Mouse (Mus musculus) MEL (cell line): Measurements from ENCODE around the gene Cxcl3. TPM values are rescaled to one million over a fixed set of nuclear protein-coding genes. Genes with fewer than 3 reads are reported as not detected.

Source experiments
- DNase-seq: peaks from one replicate; pipeline ENCODE4 v3.0.0; 2011; ENCODE audit warnings: low read depth, low spot score
- H3K27ac ChIP-seq: 2 replicates; pipeline ENCODE4 v1.5.1; 2012; ENCODE audit warnings: low read depth, mild to moderate bottlenecking, control low read depth, low read length, moderate library complexity; ENCODE audit not compliant: control insufficient read depth
- H3K27me3 ChIP-seq, 2 experiments: fragments of 150-350 bp in 1 of 2; sonication (generic) in 1 of 2; 2 replicates each; pipeline ENCODE4 v1.6.1; 2012; ENCODE audit warnings: low read length in 2 of 2, mild to moderate bottlenecking in 2 of 2, improper control_type of control experiment in 1 of 2, moderate library complexity in 1 of 2; ENCODE audit not compliant: insufficient read depth in 2 of 2, control insufficient read depth in 1 of 2
- H3K36me3 ChIP-seq, 2 experiments: 2 replicates each; pipeline ENCODE4 v1.6.1; 2012 to 2014; ENCODE audit warnings: low read length in 2 of 2, improper control_type of control experiment in 1 of 2, inconsistent platforms in 1 of 2, mild to moderate bottlenecking in 1 of 2; ENCODE audit not compliant: insufficient read depth in 2 of 2, control insufficient read depth in 1 of 2
- H3K4me1 ChIP-seq, 2 experiments: fragments of 150-350 bp in 1 of 2; sonication (generic) in 1 of 2; 2 replicates each; pipeline ENCODE4 v1.6.1; 2012; ENCODE audit warnings: low read length in 2 of 2, improper control_type of control experiment in 1 of 2, mild to moderate bottlenecking in 1 of 2; ENCODE audit not compliant: insufficient read depth in 2 of 2, control insufficient read depth in 1 of 2
- H3K4me3 ChIP-seq, 2 experiments: fragments of 150-350 bp in 1 of 2; sonication (generic) in 1 of 2; 2 replicates each; pipeline ENCODE4 v1.5.1; 2012; ENCODE audit warnings: low read depth in 2 of 2, low read length in 2 of 2, mild to moderate bottlenecking in 2 of 2, moderate library complexity in 2 of 2, control low read depth in 1 of 2, improper control_type of control experiment in 1 of 2; ENCODE audit not compliant: control insufficient read depth in 1 of 2, insufficient read depth in 1 of 2
- H3K79me2 ChIP-seq: 2 replicates; pipeline ENCODE4 v1.6.1; 2012; ENCODE audit warnings: mild to moderate bottlenecking, low read length, moderate library complexity; ENCODE audit not compliant: control insufficient read depth, poor library complexity, insufficient read depth
- H3K9ac ChIP-seq: 2 replicates; pipeline ENCODE4 v1.6.1; 2012; ENCODE audit warnings: low read depth, mild to moderate bottlenecking, control low read depth, low read length, moderate library complexity; ENCODE audit not compliant: control insufficient read depth, poor library complexity, severe bottlenecking
- H3K9me3 ChIP-seq: fragments of 150-350 bp; sonication (generic); replicated peaks from 2 replicates; pipeline ENCODE4 v1.6.1; 2012; ENCODE audit warnings: mild to moderate bottlenecking, low read length, improper control_type of control experiment, moderate library complexity; ENCODE audit not compliant: insufficient read depth
- CHD2 ChIP-seq: IDR thresholded peaks from 2 replicates; pipeline ENCODE4 v1.6.1; 2011; ENCODE audit warnings: low read length, improper control_type of control experiment
- EP300 ChIP-seq, 2 experiments: IDR thresholded peaks; 2 replicates each; pipeline ENCODE4 v1.6.1; 2011; ENCODE audit warnings: improper control_type of control experiment in 2 of 2, low read length in 2 of 2, low read depth in 1 of 2, mild to moderate bottlenecking in 1 of 2
- HCFC1 ChIP-seq: IDR thresholded peaks from 2 replicates; pipeline ENCODE4 v1.6.1; 2012; ENCODE audit warnings: low read depth, mild to moderate bottlenecking, inconsistent platforms, low read length, improper control_type of control experiment, moderate library complexity
- JUND ChIP-seq: IDR thresholded peaks from 2 replicates; pipeline ENCODE4 v1.6.1; 2011; ENCODE audit warnings: low read depth, mild to moderate bottlenecking, improper control_type of control experiment, low read length
- KAT2A ChIP-seq: conservative IDR thresholded peaks from 2 replicates; pipeline ENCODE4 v1.6.1; 2012; ENCODE audit warnings: low read depth, low read length, improper control_type of control experiment, inconsistent platforms
- MEF2A ChIP-seq: IDR thresholded peaks from 2 replicates; pipeline ENCODE4 v1.6.1; 2014; ENCODE audit warnings: low read depth, mild to moderate bottlenecking, inconsistent platforms, low read length, improper control_type of control experiment; ENCODE audit not compliant: poor library complexity, insufficient replicate concordance, severe bottlenecking; ENCODE audit errors: extremely low read depth
- NELFE ChIP-seq: IDR thresholded peaks from 2 replicates; pipeline ENCODE4 v1.6.1; 2011; ENCODE audit warnings: low read depth, low read length, improper control_type of control experiment
- POLR2A ChIP-seq, 2 experiments: IDR thresholded peaks; 2 replicates each; pipeline ENCODE4 v1.6.1; 2011 to 2012; ENCODE audit warnings: low read length in 2 of 2, mild to moderate bottlenecking in 2 of 2, control low read depth in 1 of 2, improper control_type of control experiment in 1 of 2, low read depth in 1 of 2, moderate library complexity in 1 of 2; ENCODE audit not compliant: control insufficient read depth in 1 of 2, insufficient read depth in 1 of 2, poor library complexity in 1 of 2
- POLR2AphosphoS2 ChIP-seq: IDR thresholded peaks from 2 replicates; pipeline ENCODE4 v1.6.1; 2011; ENCODE audit warnings: low read length, improper control_type of control experiment
- RCOR1 ChIP-seq: IDR thresholded peaks from 2 replicates; pipeline ENCODE4 v1.6.1; 2012; ENCODE audit warnings: low read depth, mild to moderate bottlenecking, inconsistent platforms, low read length, improper control_type of control experiment
- SIN3A ChIP-seq: IDR thresholded peaks from 2 replicates; pipeline ENCODE4 v1.6.1; 2012; ENCODE audit warnings: low read length, improper control_type of control experiment, inconsistent platforms
- TBP ChIP-seq: IDR thresholded peaks from 2 replicates; pipeline ENCODE4 v1.8.0; 2011; ENCODE audit warnings: low read depth, low read length, improper control_type of control experiment
- TCF12 ChIP-seq: IDR thresholded peaks from 2 replicates; pipeline ENCODE4 v1.6.1; 2014; ENCODE audit warnings: low read depth, mild to moderate bottlenecking, inconsistent platforms, low read length, improper control_type of control experiment, moderate library complexity
- UBTF ChIP-seq: IDR thresholded peaks from 2 replicates; pipeline ENCODE4 v1.6.1; 2012; ENCODE audit warnings: low read depth, mild to moderate bottlenecking, inconsistent platforms, low read length, improper control_type of control experiment, moderate library complexity, borderline replicate concordance; ENCODE audit not compliant: insufficient read depth
- ZKSCAN1 ChIP-seq: IDR thresholded peaks from 2 replicates; pipeline ENCODE4 v1.6.1; 2012; ENCODE audit warnings: low read depth, mild to moderate bottlenecking, inconsistent platforms, low read length, improper control_type of control experiment, moderate library complexity
- ZMIZ1 ChIP-seq: IDR thresholded peaks from 2 replicates; pipeline ENCODE4 v1.6.1; 2012; ENCODE audit warnings: low read depth, mild to moderate bottlenecking, inconsistent platforms, low read length, improper control_type of control experiment, moderate library complexity
- polyA plus RNA-seq, 2 experiments: library from polyadenylated mRNA; stranded (reverse) in 1 of 2; unstranded in 1 of 2; fragments of >175 nt in 1 of 2; fragments of >200 nt in 1 of 2; gene quantifications; 2 replicates each; pipeline versions ENCODE4 v1.2.1 to v1.2.4; 2012; ENCODE audit warnings: low replicate concordance in 2 of 2, low read depth in 1 of 2; ENCODE audit not compliant: insufficient read length in 2 of 2, insufficient read depth in 1 of 2, missing spikeins in 1 of 2
- total RNA-seq: library from RNA; depleted of rRNA; stranded (reverse); fragments of 300-350 nt; gene quantifications from 2 replicates; pipeline ENCODE4 v1.2.3, GENCODE M21; 2012

The Cxcl3 gene
- total and polyA plus RNA-seq, 3 experiments: not detected

DNA sequence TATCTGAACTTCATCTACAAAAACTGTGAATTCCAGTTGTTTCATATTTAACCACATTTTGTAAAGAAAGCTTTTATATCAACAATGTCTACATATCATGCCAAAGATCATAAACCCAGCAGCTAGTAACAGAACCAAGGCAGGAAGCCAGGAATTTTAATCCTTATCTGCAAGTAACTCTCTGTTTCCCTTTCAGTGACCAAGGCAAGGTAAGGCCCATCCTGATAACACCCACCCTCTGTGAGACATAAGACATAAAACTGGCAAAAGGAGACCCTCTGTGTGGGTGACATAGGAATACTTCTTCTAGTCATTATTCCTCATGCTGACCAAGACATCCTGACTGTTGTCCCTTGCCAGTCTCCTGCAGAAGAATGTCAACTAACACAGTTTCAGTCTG lies 18.7 kb downstream of the Cxcl3 start:
- no peak overlapping the region for H3K27ac ChIP-seq
- TF ChIP-seq SIN3A (no peak), ZMIZ1 (no peak), UBTF (no peak), JUND (no peak), TCF12 (peak; percentile 44; the same call in 1 of the 2 replicates)
- TF ChIP-seq, all 39 proteins: peak for 1
- no peak for DNase-seq
- no peak overlapping the region for H3K4me3 ChIP-seq
- no peaks in the 10 kb centered on the region for H3K79me2 ChIP-seq
- H3K4me1 ChIP-seq: no peaks in the 10 kb centered on the region
- H3K9me3 ChIP-seq: no peaks in the 10 kb centered on the region
- H3K27me3 ChIP-seq: peaks cover 2% of the 10 kb centered on the region in 2 experiments
- H3K36me3 ChIP-seq: no peaks in the 10 kb centered on the region; a peak in 1 of 4 replicates
- no peak overlapping the region for H3K9ac ChIP-seq

DNA sequence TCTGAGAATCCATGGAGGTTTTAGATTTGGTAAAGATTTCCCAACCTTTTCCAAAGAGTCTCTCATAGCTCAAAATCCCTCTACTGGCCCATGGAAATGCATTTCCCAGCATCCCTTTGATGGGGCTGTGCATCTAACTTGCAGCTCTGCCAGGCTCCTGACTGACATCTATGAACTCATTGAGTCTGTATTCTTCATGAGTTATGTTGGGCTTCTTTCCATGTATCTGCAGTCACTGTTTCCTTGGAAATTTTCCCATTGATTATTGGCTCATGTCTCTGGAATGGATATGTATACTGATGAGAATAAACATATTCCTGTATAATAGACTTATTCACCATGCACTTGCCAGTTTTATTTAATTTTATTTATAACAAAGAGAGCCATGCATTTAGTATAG lies 20.1 kb downstream of the Cxcl3 start:
- peaks cover 2% of the 10 kb centered on the region in 2 experiments; a peak in 3 of 4 replicates for H3K27me3 ChIP-seq
- no peak overlapping the region for H3K4me3 ChIP-seq
- H3K36me3 ChIP-seq: no peaks in the 10 kb centered on the region; a peak in 1 of 4 replicates
- no peaks in the 10 kb centered on the region for H3K79me2 ChIP-seq
- TF ChIP-seq CHD2: no peak
- TF ChIP-seq POLR2A (IDR thresholded peaks at IDR 0.05; ENCODE audit: control insufficient read depth in 1 of 2, insufficient read depth in 1 of 2, low read depth in 1 of 2, low read length in 2 of 2, poor library complexity in 1 of 2): no peak
- no peak for TF ChIP-seq JUND
- no peak for TF ChIP-seq KAT2A
- TF ChIP-seq HCFC1: no peak
- no peak for TF ChIP-seq TBP
- TF ChIP-seq SIN3A: no peak
- TF ChIP-seq NELFE: no peak
- TF ChIP-seq POLR2AphosphoS2: no peak
- TF ChIP-seq RCOR1: no peak
- TF ChIP-seq ZKSCAN1: no peak
- no peak for TF ChIP-seq MEF2A
- TF ChIP-seq EP300 (IDR thresholded peaks at IDR 0.05; ENCODE audit: low read depth in 1 of 2, low read length in 2 of 2): no peak
- H3K9me3 ChIP-seq: no peaks in the 10 kb centered on the region
- H3K27ac ChIP-seq: no peak overlapping the region
- H3K4me1 ChIP-seq: no peaks in the 10 kb centered on the region
- no peak overlapping the region for H3K9ac ChIP-seq
- no peak for DNase-seq
